Mouse (Mus musculus) heart, embryonic 12.5 days (tissue): ENCODE results near the gene Nbl1. TPM values are rescaled to one million over a fixed set of nuclear protein-coding genes. Genes with fewer than 3 reads are reported as not detected.

ENCODE experiments used
- ATAC-seq: fragments of 200-750 bp; cut with Nextera tagmentation; 2 replicates; pipeline ENCODE4 v1.8.0; 2017; ENCODE audit warnings: moderate TSS enrichment, moderate library complexity; ENCODE audit not compliant: insufficient number of reproducible peaks, low FRiP score
- H3K27ac ChIP-seq: fragments of 300-500 bp; sonication (generic); 2 replicates; pipeline ENCODE4 v1.5.1; 2016; ENCODE audit warnings: mild to moderate bottlenecking, moderate library complexity; ENCODE audit not compliant: poor library complexity, severe bottlenecking
- H3K27me3 ChIP-seq: fragments of 300-500 bp; sonication (generic); replicated peaks from 2 replicates; pipeline ENCODE4 v1.6.1; 2016; ENCODE audit warnings: mild to moderate bottlenecking, moderate library complexity
- H3K36me3 ChIP-seq: fragments of 300-500 bp; sonication (generic); 2 replicates; pipeline ENCODE4 v1.6.1; 2016; ENCODE audit warnings: mild to moderate bottlenecking, moderate library complexity
- H3K4me1 ChIP-seq: fragments of 300-500 bp; sonication (generic); replicated peaks from 2 replicates; pipeline ENCODE4 v1.6.1; 2016; ENCODE audit warnings: mild to moderate bottlenecking
- H3K4me2 ChIP-seq: fragments of 300-500 bp; sonication (generic); 2 replicates; pipeline ENCODE4 v1.6.1; 2016; ENCODE audit warnings: mild to moderate bottlenecking, moderate library complexity
- H3K4me3 ChIP-seq: fragments of 300-500 bp; sonication (generic); 2 replicates; pipeline ENCODE4 v1.5.1; 2016; ENCODE audit warnings: mild to moderate bottlenecking
- H3K9ac ChIP-seq: fragments of 300-500 bp; sonication (generic); 2 replicates; pipeline ENCODE4 v1.6.1; 2016; ENCODE audit warnings: mild to moderate bottlenecking, moderate library complexity
- H3K9me3 ChIP-seq: fragments of 300-500 bp; sonication (generic); replicated peaks from 2 replicates; pipeline ENCODE4 v1.6.1; 2016; ENCODE audit warnings: mild to moderate bottlenecking, moderate library complexity
- WGBS: fragments of 180-500 bp; shearing (Covaris S2); methylation state at CpG from one replicate; pipeline ENCODE4 v1.1.7; 2016; 5-methylcytosine and 5-hydroxymethylcytosine counted together
- polyA plus RNA-seq: library from polyadenylated mRNA; unstranded; fragments of >200 nt; fragmentation: Nextera tagmentation; extraction: Ambion mirVana; gene quantifications from 2 replicates; pipeline ENCODE4 v1.2.1, GENCODE M21; 2016

Gene Nbl1
- polyA plus RNA-seq, 1 experiment from 2014 or later, result 10.1 TPM

DNA sequence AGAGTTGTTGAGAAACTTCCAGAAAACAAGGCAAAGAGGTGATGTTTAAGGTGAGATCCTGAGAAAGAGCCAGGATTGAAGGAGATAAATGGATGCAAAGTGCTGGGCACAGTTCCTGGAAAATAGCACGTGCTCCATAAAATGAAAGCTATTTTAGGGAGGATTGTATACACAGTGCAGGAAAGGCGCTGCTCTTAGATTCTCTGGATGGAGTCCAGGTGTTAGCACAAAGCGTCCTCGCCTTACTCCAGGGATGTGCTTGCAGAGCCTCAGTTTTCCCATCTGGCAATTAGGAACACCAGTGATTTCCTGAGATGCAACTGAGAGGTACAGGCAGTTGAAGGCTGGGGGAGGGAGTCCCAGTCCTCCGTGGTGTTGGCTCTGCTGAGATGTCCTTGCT lies 3.4 kb upstream of the Nbl1 start:
- H3K4me1 ChIP-seq, result peaks cover 16% of the 10 kb centered on the region
- H3K27me3 ChIP-seq, result peaks cover 31% of the 10 kb centered on the region
- no peak for ATAC-seq
- WGBS, result 64% methylated on average over 5 of the region's 5 CpGs
- H3K9ac ChIP-seq, result no peak overlapping the region
- 0 out of 2 replicates have a peak, but pooled peaks cover 5% of the 10 kb centered on the region for H3K9me3 ChIP-seq
- H3K4me3 ChIP-seq, result no peak overlapping the region
- no peak overlapping the region for H3K27ac ChIP-seq
- peaks cover 1% of the 10 kb centered on the region; the same call in 1 of the 2 replicates for H3K36me3 ChIP-seq
- no peak overlapping the region for H3K4me2 ChIP-seq

DNA sequence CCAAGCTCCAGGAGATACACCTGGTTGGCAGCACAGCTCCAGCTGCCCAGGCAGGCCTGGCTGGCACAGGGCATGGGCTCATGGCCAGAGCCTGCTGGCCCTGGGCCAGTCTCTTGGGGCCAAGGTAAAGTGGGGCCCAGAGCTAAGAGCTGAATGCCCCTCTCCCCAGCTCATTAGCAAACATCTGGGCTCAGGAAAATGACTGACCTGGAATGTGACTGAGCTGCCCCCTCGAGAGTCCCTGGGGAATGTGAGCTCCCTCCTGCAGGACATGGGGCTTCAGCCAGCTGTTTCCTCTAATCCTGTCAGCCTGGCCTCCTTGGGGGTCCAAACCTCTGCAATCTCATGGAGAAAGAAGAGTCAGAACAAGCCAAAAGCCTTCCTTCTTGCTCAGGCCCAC lies 2.6 kb upstream of the Nbl1 start:
- no peak overlapping the region for H3K27ac ChIP-seq
- H3K4me1 ChIP-seq, result peaks cover 16% of the 10 kb centered on the region
- H3K9me3 ChIP-seq, result 0 out of 2 replicates have a peak, but pooled peaks cover 5% of the 10 kb centered on the region
- no peaks in the 10 kb centered on the region for H3K36me3 ChIP-seq
- peaks cover 39% of the 10 kb centered on the region for H3K27me3 ChIP-seq
- no peak overlapping the region for H3K4me3 ChIP-seq
- no peak for ATAC-seq
- WGBS, result 13% methylated on average over 1 of the region's 1 CpGs
- H3K9ac ChIP-seq, result no peak overlapping the region
- H3K4me2 ChIP-seq, result no peak overlapping the region

DNA sequence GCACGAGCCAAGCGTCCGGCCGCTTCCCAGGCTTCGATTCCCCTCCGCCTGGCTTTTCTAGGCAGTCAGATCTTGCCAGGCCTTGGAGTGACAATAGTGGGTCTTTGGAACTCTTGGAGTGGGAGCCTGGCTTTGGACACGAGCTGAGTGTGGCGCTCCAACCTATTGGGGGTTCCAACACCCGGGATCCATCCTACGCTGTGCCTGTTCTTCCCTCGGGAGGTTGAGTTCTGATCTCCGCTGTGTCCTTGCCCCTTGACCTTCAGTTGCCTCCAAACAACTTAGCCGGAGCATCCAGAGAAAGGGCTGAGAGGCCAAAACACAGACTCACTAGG lies 370 bp upstream of the Nbl1 start:
- Histone ChIP-seq H3K4me2 (peak overlapping the region; percentile 92), H3K27me3 (peaks cover 58% of the 10 kb centered on the region), H3K9ac (peak overlapping the region; percentile 76), H3K9me3 (0 out of 2 replicates have a peak, but pooled peaks cover 5% of the 10 kb centered on the region), H3K27ac (no peak overlapping the region), H3K4me1 (peaks cover 26% of the 10 kb centered on the region), H3K36me3 (no peaks in the 10 kb centered on the region), H3K4me3 (peak overlapping the region; percentile 63)
- WGBS, result 24% methylated on average over 13 of the region's 13 CpGs
- ATAC-seq, result no peak

DNA sequence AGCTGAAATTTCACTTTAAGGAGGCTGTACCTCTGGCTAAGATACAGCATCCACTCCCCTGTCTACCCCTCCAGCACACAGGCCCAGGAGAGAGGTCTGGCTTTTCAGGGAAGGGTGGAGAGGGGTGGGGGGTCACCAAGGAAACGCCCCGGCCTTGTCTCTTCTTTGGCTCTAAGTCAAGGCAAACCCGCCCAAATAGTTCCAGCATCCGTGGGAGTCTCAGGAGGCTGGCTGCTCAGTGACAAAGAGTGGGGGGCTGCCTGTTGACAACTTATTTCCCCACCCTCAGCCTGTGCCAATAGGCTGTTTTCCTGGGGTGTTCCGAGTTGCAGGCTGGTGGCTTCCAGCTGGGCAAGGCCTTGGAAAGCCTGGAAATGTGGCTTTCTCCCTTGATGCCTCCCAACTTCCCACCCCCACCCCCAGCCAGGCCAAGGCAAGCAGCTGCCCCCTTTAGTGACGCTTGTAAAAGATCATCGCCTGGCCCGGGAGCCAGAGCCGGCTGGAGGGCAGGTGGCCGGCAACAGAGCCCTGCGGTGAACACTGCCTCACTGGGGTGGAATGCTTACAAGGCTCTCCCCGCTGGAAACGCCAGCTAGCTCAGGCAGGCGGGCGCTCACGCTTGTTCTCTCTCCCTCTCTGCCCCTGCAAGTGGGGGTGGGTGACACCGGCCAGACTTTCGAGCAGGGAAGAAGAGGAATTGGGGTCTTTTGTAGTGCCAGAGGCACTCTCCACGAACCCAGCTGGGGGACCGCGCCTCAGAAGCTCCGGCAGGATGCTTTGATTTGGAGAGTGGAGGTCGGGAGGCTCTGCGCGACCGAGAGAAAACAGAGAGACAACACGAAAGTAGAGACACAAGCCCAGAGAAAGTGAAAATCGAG lies 1.1 kb downstream of the Nbl1 start:
- no peak overlapping the region for H3K27ac ChIP-seq
- no peak for ATAC-seq
- H3K9ac ChIP-seq, result peak overlapping the region; percentile 76
- H3K4me3 ChIP-seq, result peak overlapping the region; percentile 63
- peak overlapping the region; percentile 92 for H3K4me2 ChIP-seq
- peaks cover 71% of the 10 kb centered on the region for H3K27me3 ChIP-seq
- no peaks in the 10 kb centered on the region for H3K36me3 ChIP-seq
- 0 out of 2 replicates have a peak, but pooled peaks cover 5% of the 10 kb centered on the region for H3K9me3 ChIP-seq
- H3K4me1 ChIP-seq, result peaks cover 26% of the 10 kb centered on the region
- 6% methylated on average over 28 of the region's 28 CpGs for WGBS

DNA sequence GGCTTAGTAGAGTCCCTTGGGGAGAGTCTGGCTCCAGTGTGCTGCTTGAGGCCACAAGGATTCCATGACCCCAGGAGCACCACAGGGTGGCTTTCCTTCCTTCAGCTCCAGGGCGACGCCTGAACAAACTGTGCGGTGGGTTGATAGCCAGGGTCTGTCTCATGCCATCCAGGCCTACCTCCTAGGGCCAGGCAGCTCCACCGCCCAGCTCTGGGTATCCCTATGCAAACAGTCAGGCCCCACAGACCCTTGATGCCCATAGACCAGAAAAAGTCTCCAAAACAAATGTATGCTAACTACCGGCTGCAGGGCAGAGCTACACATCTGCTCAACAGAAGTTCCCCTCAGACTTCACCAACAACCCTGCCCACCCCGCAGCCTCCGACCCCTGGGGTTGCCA lies 1.7 kb downstream of the Nbl1 start:
- Histone ChIP-seq H3K9me3 (0 out of 2 replicates have a peak, but pooled peaks cover 5% of the 10 kb centered on the region), H3K4me1 (peaks cover 26% of the 10 kb centered on the region), H3K9ac (no peak overlapping the region), H3K36me3 (no peaks in the 10 kb centered on the region), H3K4me2 (no peak overlapping the region), H3K4me3 (no peak overlapping the region), H3K27ac (no peak overlapping the region), H3K27me3 (peaks cover 71% of the 10 kb centered on the region)
- ATAC-seq, result no peak
- WGBS, result 49% methylated on average over 7 of the region's 7 CpGs

DNA sequence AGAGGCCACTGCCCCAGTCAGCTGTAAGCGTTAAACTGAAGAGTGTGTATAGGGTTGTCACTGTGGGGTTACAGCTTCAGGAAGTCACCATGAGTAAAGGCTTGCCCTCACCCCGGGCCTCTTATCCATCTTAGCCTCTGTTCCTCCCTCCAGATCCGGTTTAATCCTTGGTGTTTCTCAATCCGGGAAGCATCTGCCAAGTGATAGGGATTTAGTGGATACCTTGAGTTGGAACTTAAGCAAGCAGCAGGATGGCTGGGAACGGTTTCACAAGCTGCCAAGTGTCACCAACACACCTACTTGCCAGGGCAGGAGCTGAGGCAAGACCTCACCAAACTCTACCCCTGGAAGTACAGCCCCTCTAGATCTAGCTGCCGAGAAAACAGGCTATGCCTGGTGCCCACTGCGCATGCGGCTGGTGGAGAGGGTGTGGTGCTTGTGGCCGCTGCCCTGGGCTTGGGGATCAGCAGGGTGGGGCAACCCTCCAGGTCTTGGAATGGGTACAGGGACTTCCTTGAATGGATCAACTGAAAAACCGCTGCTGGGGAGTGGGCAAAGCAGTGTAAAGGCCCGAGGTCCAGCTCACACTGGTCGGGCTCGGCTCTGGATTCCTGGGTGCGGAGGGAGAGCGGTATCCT lies 2.4 kb downstream of the Nbl1 start:
- Histone ChIP-seq H3K27ac (no peak overlapping the region), H3K9me3 (0 out of 2 replicates have a peak, but pooled peaks cover 5% of the 10 kb centered on the region), H3K4me3 (no peak overlapping the region), H3K4me2 (no peak overlapping the region), H3K27me3 (peaks cover 76% of the 10 kb centered on the region), H3K36me3 (no peaks in the 10 kb centered on the region), H3K9ac (no peak overlapping the region), H3K4me1 (peaks cover 26% of the 10 kb centered on the region)
- WGBS, result 59% methylated on average over 15 of the region's 15 CpGs
- ATAC-seq, result no peak

DNA sequence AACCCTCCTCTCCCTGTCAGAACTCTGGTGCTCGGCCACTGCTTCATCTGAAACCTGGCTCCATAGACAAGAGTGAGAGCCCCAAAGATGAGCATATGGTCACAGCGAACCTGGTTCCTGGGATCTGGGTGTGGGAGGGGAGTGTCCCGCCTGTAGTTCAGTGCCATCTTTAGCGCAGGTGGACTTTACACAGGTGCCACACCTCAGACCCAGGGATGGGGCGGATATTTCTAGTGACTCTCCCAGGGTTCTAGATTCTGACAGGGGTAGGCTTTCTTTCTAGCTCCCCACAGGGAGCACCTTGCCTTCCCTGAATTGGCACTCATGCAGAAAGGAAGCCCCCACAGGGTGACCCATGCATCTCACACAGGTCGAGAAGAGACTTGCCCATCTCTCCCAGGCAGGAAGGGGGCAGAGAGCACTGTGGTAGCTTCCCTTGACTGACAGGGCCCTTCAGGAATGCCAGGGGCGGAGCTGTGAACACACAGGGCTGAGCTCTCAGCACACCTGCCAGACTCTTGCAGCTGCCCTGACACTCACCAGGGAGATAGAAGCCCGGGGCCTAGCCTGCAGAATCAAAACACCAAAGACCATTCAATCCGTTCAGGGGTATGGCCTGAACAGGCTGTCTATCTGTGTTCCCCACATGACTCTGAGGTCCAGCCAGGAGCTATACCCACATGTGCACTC lies 3.7 kb downstream of the Nbl1 start:
- 41% methylated on average over 9 of the region's 9 CpGs for WGBS
- no peak for ATAC-seq
- peaks cover 26% of the 10 kb centered on the region for H3K4me1 ChIP-seq
- H3K36me3 ChIP-seq, result no peaks in the 10 kb centered on the region
- H3K27ac ChIP-seq, result no peak overlapping the region
- no peak overlapping the region for H3K9ac ChIP-seq
- no peak overlapping the region for H3K4me2 ChIP-seq
- H3K4me3 ChIP-seq, result no peak overlapping the region
- peaks cover 84% of the 10 kb centered on the region for H3K27me3 ChIP-seq
- no peaks in the 10 kb centered on the region for H3K9me3 ChIP-seq

DNA sequence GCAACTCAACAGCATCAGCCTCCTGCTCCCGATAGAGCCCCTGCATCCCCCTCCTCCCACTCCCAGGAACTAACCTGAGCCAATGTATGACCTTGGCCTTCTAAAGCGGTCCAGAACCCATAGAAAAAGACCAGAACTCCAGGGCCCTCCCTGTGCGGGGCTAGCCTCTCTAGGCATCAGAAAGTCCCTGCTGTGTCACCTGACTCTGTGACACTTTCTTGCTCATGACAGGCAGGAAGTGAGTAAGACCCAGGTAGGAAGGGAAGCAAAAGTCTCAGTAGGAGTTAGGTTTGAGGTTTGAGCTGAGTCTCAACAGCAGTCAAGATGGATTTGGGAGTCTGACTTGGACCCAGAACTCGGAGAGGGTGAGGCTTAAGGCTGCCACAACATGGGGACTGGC lies 5.8 kb downstream of the Nbl1 start:
- Histone ChIP-seq H3K4me1 (peaks cover 28% of the 10 kb centered on the region), H3K27ac (no peak overlapping the region), H3K4me2 (no peak overlapping the region), H3K9me3 (no peaks in the 10 kb centered on the region), H3K36me3 (no peaks in the 10 kb centered on the region), H3K9ac (no peak overlapping the region), H3K4me3 (no peak overlapping the region), H3K27me3 (peaks cover 82% of the 10 kb centered on the region)
- no peak for ATAC-seq
- 58% methylated on average over 4 of the region's 4 CpGs for WGBS

DNA sequence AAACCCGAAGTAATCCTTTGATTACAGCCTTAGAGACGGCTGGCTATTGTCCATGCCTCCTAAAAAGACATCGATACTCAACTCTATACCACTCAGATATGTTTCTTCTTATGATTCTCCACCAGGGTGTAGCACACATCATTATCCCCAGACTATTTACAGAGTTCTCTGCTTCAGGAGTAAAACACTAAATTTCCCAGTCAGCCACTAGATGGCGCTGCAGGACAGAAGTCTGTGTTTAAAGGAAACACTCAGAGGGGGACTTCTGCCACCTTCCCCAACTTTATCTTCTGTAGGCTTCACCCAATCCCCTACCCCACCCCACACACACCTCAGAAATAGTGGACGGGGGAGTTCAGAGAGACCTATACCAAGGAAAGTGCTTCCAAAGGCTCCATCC lies 6.8 kb downstream of the Nbl1 start:
- Histone ChIP-seq H3K9me3 (no peaks in the 10 kb centered on the region), H3K27me3 (peaks cover 81% of the 10 kb centered on the region), H3K4me1 (peaks cover 20% of the 10 kb centered on the region)

DNA sequence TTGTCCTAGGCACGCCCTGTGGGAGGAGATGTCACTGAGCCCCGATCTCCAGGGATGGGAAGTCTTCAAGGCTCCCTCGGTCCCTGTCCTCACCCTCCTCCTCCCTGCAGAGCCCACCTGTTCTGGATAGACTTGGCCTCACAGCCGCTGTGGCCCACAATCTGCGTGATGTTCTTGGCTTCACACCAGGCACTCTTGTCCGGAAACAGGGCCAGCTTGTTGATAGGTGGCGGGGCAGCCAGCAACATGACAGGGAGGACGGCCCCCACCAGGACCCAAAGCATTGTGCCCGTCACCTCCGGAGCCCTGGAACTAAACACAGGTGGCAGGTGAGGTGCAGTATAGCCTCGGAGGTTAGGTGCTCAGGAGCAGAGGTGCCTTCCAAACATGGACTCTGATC lies 7.5 kb downstream of the Nbl1 start:
- no peak for ATAC-seq
- Histone ChIP-seq H3K4me1 (peaks cover 20% of the 10 kb centered on the region), H3K27ac (no peak overlapping the region), H3K9me3 (no peaks in the 10 kb centered on the region), H3K36me3 (no peaks in the 10 kb centered on the region), H3K9ac (no peak overlapping the region), H3K4me2 (no peak overlapping the region), H3K27me3 (peaks cover 75% of the 10 kb centered on the region), H3K4me3 (no peak overlapping the region)
- 57% methylated on average over 11 of the region's 11 CpGs for WGBS

More for the DNA sequence above, 6.8 kb downstream of the Nbl1 start:
- ATAC-seq, result no peak
- no peak overlapping the region for H3K4me2 ChIP-seq
- H3K36me3 ChIP-seq, result no peaks in the 10 kb centered on the region
- no peak overlapping the region for H3K4me3 ChIP-seq
- no peak overlapping the region for H3K9ac ChIP-seq
- no peak overlapping the region for H3K27ac ChIP-seq
- 16% methylated on average over 5 of the region's 5 CpGs for WGBS
